Mouse (Mus musculus) fibroblast of lung, adult 2 months (primary cell): ENCODE measurements around the gene Zfc3h1.

Source experiments
- DNase-seq: peaks from one replicate; pipeline ENCODE4 v3.0.0-alpha.2; 2011; ENCODE audit warnings: low read depth

The Zfc3h1 gene

GRCm38 (mm10) chr10:115476506-115476905 lies 91.7 kb downstream of the Zfc3h1 start:
- no peak for DNase-seq

DNA sequence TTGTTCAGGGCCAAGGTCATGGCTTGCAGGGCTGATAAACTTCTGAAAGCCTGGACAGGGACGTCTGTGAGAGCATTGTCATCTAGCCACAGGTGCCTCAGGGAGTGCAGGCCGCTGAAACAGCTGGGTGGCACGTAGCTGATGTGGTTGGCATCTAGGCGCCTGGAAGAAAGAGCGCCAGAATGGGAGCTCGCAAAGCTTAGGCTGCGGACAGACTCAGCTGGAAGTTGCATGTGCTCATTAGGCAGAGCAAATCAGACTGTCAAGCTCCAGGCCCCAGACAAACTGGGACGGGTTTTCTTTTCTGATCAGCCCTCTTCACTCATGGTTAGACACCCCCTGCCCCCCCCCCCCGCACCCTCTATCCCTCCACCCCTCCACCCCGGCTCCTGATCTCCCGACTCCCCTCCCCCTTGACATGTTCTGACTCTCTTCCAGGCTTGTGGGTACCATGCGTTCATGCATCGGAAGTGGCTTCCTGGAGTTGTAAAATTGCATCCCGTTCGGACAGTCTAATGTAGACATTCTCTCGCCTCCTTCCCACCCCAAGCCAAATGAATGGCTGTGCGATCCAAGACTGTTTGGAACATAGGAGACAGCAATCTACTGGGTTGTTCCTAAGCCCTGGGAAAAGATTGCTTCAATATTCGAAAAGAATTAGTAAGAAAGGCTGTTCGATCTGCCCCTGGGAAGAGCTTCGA lies 93.8 kb downstream of the Zfc3h1 start:
- no peak for DNase-seq
